Mouse (Mus musculus) lung, embryonic 14.5 days (tissue): ENCODE data around the gene Slc5a9. TPM values are rescaled to one million over a fixed set of nuclear protein-coding genes. Genes with fewer than 3 reads are reported as not detected.

ENCODE experiments used
- ATAC-seq: fragments of 200-750 bp; cut with Nextera tagmentation; 2 replicates; pipeline ENCODE4 v1.8.0; 2017; ENCODE audit warnings: mild to moderate bottlenecking, moderate TSS enrichment, moderate library complexity; ENCODE audit not compliant: insufficient read depth
- DNase-seq: peaks from one replicate; pipeline ENCODE4 v3.0.0-alpha.2; 2015
- H3K27ac ChIP-seq: fragments of 300-500 bp; sonication (generic); 2 replicates; pipeline ENCODE4 v1.5.1; 2014; ENCODE audit warnings: low read depth, mild to moderate bottlenecking, moderate library complexity
- H3K27me3 ChIP-seq: fragments of 300-500 bp; sonication (generic); 2 replicates; pipeline ENCODE4 v1.6.1; 2014; ENCODE audit warnings: low read length, control low read depth; ENCODE audit not compliant: insufficient read depth
- H3K36me3 ChIP-seq: fragments of 300-500 bp; sonication (generic); 2 replicates; pipeline ENCODE4 v1.6.1; 2014; ENCODE audit warnings: control low read depth; ENCODE audit not compliant: insufficient read depth
- H3K4me1 ChIP-seq: fragments of 300-500 bp; sonication (generic); 2 replicates; pipeline ENCODE4 v1.6.1; 2014; ENCODE audit warnings: antibody characterized with exemption, control low read depth; ENCODE audit not compliant: insufficient read depth
- H3K4me2 ChIP-seq: fragments of 300-500 bp; sonication (generic); 2 replicates; pipeline ENCODE4 v1.6.1; 2014; ENCODE audit warnings: mild to moderate bottlenecking
- H3K4me3 ChIP-seq: fragments of 300-500 bp; sonication (generic); 2 replicates; pipeline ENCODE4 v1.5.1; 2014; ENCODE audit warnings: low read depth, low read length
- H3K9ac ChIP-seq: fragments of 300-500 bp; sonication (generic); 2 replicates; pipeline ENCODE4 v1.6.1; 2014
- H3K9me3 ChIP-seq: fragments of 300-500 bp; sonication (generic); 2 replicates; pipeline ENCODE4 v1.6.1; 2016; ENCODE audit warnings: low read depth, low read length, control low read depth
- CTCF ChIP-seq: IDR thresholded peaks from 2 replicates; pipeline ENCODE4 v1.5.1; 2016; ENCODE audit warnings: antibody characterized with exemption, low read depth
- WGBS: fragments of 180-500 bp; shearing (Covaris S2); extraction: QIAGEN DNeasy Blood & Tissue Kit; methylation state at CpG from one replicate; pipeline ENCODE4 v1.1.7; 2014; 5-methylcytosine and 5-hydroxymethylcytosine counted together
- polyA plus RNA-seq: library from polyadenylated mRNA; unstranded; fragments of >200 nt; fragmentation: Nextera tagmentation; extraction: Ambion mirVana; gene quantifications from 2 replicates; pipeline ENCODE4 v1.2.1, GENCODE M21; 2014

Slc5a9 gene
- polyA plus RNA-seq, 1 experiment from 2014 or later: not detected

- ATAC-seq: peak; percentile 83
- Histone ChIP-seq H3K9ac (no peak overlapping the region), H3K4me1 (no peaks in the 10 kb centered on the region), H3K36me3 (no peaks in the 10 kb centered on the region), H3K27me3 (no peaks in the 10 kb centered on the region), H3K4me2 (peak overlapping the region; percentile 45; the same call in 1 of the 2 replicates), H3K4me3 (no peak overlapping the region), H3K27ac (no peak overlapping the region), H3K9me3 (no peaks in the 10 kb centered on the region)
- WGBS: 18% methylated on average over 4 of the region's 4 CpGs
- peak; percentile 90 for TF ChIP-seq CTCF
- DNase-seq: peak; percentile 87
Measured at GRCm38 (mm10) chr4:111886607-111887006, 16.1 kb downstream of the Slc5a9 start.

GRCm38 (mm10) chr4:111886018-111886417 is 16.7 kb downstream of the Slc5a9 start:
- H3K4me1 ChIP-seq: no peaks in the 10 kb centered on the region
- no peak overlapping the region for H3K27ac ChIP-seq
- peak; percentile 81 for TF ChIP-seq CTCF
- H3K27me3 ChIP-seq: no peaks in the 10 kb centered on the region
- H3K4me3 ChIP-seq: no peak overlapping the region
- peak; percentile 82; the same call in 1 of the 2 replicates for ATAC-seq
- H3K4me2 ChIP-seq: peak overlapping the region; percentile 45
- no peaks in the 10 kb centered on the region for H3K9me3 ChIP-seq
- WGBS: 8% methylated on average over 7 of the region's 7 CpGs
- no peak overlapping the region for H3K9ac ChIP-seq
- DNase-seq: peak; percentile 87
- H3K36me3 ChIP-seq: no peaks in the 10 kb centered on the region

GRCm38 (mm10) chr4:111883543-111883942 is 19.2 kb downstream of the Slc5a9 start:
- H3K4me3 ChIP-seq: no peak overlapping the region
- DNase-seq (no peak), ATAC-seq (no peak)
- H3K9me3 ChIP-seq: no peaks in the 10 kb centered on the region
- no peaks in the 10 kb centered on the region for H3K4me1 ChIP-seq
- no peaks in the 10 kb centered on the region for H3K27me3 ChIP-seq
- no peaks in the 10 kb centered on the region for H3K36me3 ChIP-seq
- no peak for TF ChIP-seq CTCF
- no peak overlapping the region for H3K4me2 ChIP-seq
- H3K9ac ChIP-seq: no peak overlapping the region
- 85% methylated on average over 12 of the region's 12 CpGs for WGBS
- no peak overlapping the region for H3K27ac ChIP-seq

- no peaks in the 10 kb centered on the region for H3K36me3 ChIP-seq
- no peak overlapping the region for H3K4me2 ChIP-seq
- peak; percentile 4 for DNase-seq
- H3K4me3 ChIP-seq: no peak overlapping the region
- 36% methylated on average over 4 of the region's 4 CpGs for WGBS
- no peaks in the 10 kb centered on the region for H3K9me3 ChIP-seq
- ATAC-seq: no peak
- no peak overlapping the region for H3K27ac ChIP-seq
- no peak for TF ChIP-seq CTCF
- no peak overlapping the region for H3K9ac ChIP-seq
- H3K4me1 ChIP-seq: no peaks in the 10 kb centered on the region
- H3K27me3 ChIP-seq: no peaks in the 10 kb centered on the region
Measured at GRCm38 (mm10) chr4:111880112-111880875, 22.4 kb downstream of the Slc5a9 start.

GRCm38 (mm10) chr4:111867743-111868401 is 34.8 kb downstream of the Slc5a9 start:
- H3K9me3 ChIP-seq: no peaks in the 10 kb centered on the region
- TF ChIP-seq CTCF: no peak
- 78% methylated on average over 2 of the region's 2 CpGs for whole genome bisulfite sequencing
- no peak overlapping the region for H3K4me3 ChIP-seq
- no peaks in the 10 kb centered on the region for H3K27me3 ChIP-seq
- H3K4me2 ChIP-seq: no peak overlapping the region
- ATAC-seq: no peak
- H3K4me1 ChIP-seq: no peaks in the 10 kb centered on the region
- no peaks in the 10 kb centered on the region for H3K36me3 ChIP-seq
- no peak overlapping the region for H3K27ac ChIP-seq
- DNase-seq: no peak
- H3K9ac ChIP-seq: no peak overlapping the region

GRCm38 (mm10) chr4:111866701-111867100 is 36.0 kb downstream of the Slc5a9 start:
- Histone ChIP-seq H3K4me1 (no peaks in the 10 kb centered on the region), H3K9ac (no peak overlapping the region), H3K9me3 (no peaks in the 10 kb centered on the region), H3K27me3 (no peaks in the 10 kb centered on the region), H3K4me3 (no peak overlapping the region), H3K27ac (no peak overlapping the region), H3K36me3 (no peaks in the 10 kb centered on the region), H3K4me2 (no peak overlapping the region)
- no peak for TF ChIP-seq CTCF
- ATAC-seq (no peak), DNase-seq (no peak)
- WGBS: 78% methylated on average over 5 of the region's 5 CpGs

- no peak overlapping the region for H3K27ac ChIP-seq
- TF ChIP-seq CTCF: no peak
- DNase-seq (peak; percentile 1), ATAC-seq (no peak)
- no peaks in the 10 kb centered on the region for H3K9me3 ChIP-seq
- no peaks in the 10 kb centered on the region for H3K27me3 ChIP-seq
- H3K4me1 ChIP-seq: no peaks in the 10 kb centered on the region
- no peak overlapping the region for H3K4me2 ChIP-seq
- no peak overlapping the region for H3K9ac ChIP-seq
- no peak overlapping the region for H3K4me3 ChIP-seq
- no peaks in the 10 kb centered on the region for H3K36me3 ChIP-seq
Measured at GRCm38 (mm10) chr4:111852626-111853025, 50.1 kb downstream of the Slc5a9 start.
